Mouse (Mus musculus) 3134 (cell line): ENCODE data around the gene Slc48a1.

Experiments
- DNase-seq: peaks from one replicate; pipeline ENCODE4 v3.0.0-alpha.2; 2011; ENCODE audit warnings: low spot score; ENCODE audit not compliant: insufficient read length; ENCODE audit errors: extremely low read depth

Gene Slc48a1

GRCm38 (mm10) chr15:97799446-97799845, 21.1 kb downstream of the Slc48a1 start:
- DNase-seq, result no peak

GRCm38 (mm10) chr15:97800853-97801252, 22.5 kb downstream of the Slc48a1 start:
- DNase-seq, result no peak

- no peak for DNase-seq
Observed at GRCm38 (mm10) chr15:97801811-97802210, 23.5 kb downstream of the Slc48a1 start.

- DNase-seq, result no peak
Observed at GRCm38 (mm10) chr15:97802575-97802974, 24.3 kb downstream of the Slc48a1 start.

GRCm38 (mm10) chr15:97807867-97808266, 29.5 kb downstream of the Slc48a1 start:
- no peak for DNase-seq

GRCm38 (mm10) chr15:97808532-97808931, 30.2 kb downstream of the Slc48a1 start:
- DNase-seq, result no peak

DNA sequence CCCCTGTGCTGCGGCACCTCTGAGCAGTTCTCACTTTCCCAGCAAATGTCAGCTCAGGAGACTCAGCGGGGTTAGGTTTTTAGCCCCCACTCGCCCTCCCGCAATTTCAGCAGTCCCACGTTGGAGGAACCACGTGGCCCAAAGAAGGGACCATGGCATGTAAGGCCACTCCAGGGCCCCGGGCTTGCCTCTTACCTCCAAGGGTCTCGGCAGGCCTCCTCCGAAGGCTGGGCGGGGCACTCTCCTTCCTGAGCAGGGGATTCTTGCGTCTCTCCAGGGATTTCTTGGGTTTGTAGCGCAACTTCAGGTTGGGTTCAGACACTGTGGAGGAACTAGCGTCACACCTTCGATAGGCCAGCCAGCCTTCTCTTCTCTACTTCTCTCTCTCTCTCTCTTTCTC, 30.9 kb downstream of the Slc48a1 start:
- no peak for DNase-seq

GRCm38 (mm10) chr15:97809942-97810341, 31.6 kb downstream of the Slc48a1 start:
- no peak for DNase-seq

GRCm38 (mm10) chr15:97810399-97810798, 32.1 kb downstream of the Slc48a1 start:
- DNase-seq, result no peak

GRCm38 (mm10) chr15:97811307-97811706, 33.0 kb downstream of the Slc48a1 start:
- DNase-seq, result no peak

DNA sequence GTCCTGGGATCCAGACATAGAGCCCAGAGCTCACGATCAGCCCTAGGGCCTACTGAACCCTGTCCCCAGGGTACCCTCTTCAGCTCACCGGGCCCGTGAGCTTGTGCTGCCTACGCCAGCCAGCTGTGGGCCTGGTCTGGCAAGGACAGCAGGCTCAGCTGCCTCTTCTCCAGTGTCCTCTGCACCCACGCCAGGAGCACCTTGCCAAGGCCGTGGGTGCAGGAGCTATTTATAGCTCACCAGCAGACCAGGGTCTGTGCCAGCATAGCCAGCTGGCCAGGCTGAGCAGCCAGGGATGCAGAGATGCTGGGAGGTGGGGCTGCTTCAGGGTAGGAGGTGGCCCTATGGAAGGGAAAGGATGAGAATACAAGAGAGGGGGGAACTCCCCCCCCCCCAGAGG, 33.8 kb downstream of the Slc48a1 start:
- DNase-seq, result peak; percentile 85

DNA sequence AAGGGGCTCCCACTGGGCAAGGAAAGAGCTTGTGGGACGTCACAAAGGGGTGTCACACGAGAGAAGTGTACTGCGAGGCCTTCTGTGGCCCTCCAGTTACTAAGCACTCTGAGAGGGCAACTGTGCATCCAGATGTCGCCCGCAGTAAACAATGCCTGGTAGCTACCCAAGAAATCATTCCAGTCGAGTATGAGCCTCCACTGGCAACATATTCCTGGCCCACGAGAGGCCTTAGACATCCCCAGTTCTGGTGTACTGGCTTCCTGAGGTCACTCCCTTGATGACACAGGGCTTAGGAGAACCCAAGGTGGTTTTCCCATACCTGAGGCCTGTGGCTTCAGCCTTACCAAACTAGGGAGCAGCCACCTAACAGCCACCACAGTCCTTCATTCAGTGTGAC, 34.6 kb downstream of the Slc48a1 start:
- DNase-seq, result no peak

GRCm38 (mm10) chr15:97813452-97814204, 35.3 kb downstream of the Slc48a1 start:
- peak; percentile 73 for DNase-seq

DNA sequence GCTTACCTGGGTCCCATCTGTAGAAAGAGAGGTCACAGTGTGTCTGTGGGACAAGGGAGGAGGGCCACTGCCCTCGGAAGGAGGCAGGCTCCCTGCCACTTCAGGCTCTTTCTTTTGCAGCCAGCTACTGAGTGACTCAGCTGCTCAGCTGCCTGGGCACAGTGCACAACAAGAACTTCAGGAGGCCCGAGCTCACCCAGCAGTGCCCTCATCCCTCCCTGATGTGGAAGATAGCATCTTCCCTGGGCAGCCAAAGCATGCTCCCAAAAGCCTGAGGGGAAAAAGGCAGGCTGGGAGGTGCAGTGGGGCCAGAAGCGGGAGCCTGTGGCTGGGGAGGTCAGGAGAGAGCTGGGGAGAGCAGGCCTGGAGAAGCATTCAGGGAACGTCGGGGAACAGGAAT, 36.4 kb downstream of the Slc48a1 start:
- peak; percentile 79 for DNase-seq

DNA sequence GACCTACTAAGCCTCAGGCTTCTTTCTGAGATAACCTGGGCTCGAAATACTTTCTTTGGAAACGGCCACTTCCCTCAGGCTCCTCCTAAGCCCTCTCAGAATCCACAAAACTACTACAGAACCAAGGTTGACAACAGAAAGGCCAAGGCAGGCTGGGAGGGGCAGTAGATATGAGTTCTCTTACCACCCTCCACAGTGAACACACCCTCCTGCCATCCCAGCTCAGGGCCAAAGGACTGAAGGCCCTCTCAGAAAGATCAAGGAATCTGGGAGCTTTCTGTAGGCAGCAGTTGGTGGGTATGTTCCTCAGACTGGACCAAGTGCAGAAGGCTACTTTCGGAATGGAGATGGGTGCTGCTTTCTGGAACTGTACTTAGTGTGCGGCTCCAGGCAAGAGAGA, 36.9 kb downstream of the Slc48a1 start:
- no peak for DNase-seq

DNA sequence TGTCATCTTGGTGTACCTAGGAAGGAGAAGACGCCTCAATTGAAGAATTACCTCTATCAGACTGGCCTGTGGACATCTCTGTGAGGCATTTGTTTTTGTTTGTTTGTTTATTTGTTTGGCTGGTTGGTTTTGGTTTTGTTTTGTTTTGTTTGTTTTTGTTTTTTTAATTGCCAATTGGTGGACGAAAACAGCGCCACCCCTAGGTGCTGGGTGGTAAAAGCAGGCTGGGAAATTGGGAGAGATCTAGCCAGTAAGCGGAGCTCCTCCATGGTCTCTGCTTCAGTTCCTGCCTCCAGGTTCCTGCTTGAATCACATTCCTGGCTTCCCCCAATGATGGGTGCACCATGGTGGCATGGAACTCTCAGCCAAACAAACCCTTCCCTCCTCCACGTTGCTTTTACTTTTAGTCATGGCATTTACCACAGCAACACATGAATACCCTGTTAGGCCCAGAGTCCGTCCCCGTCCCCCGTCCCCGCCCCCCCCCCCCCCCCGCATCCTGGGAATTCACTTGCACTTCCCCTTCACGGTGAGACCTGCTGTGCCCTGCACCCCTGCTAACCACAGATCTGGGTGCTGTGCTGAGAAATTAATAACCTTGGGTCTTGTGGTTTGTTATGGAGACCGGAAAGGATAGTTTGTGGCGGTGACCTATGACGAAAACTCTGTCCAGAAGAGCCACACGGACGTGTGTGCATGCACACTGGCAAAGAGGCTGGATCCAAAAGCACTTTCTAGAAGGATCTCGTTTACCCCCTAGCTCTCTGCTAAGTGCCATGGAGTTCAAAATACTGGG, 38.1 kb downstream of the Slc48a1 start:
- no peak for DNase-seq

DNA sequence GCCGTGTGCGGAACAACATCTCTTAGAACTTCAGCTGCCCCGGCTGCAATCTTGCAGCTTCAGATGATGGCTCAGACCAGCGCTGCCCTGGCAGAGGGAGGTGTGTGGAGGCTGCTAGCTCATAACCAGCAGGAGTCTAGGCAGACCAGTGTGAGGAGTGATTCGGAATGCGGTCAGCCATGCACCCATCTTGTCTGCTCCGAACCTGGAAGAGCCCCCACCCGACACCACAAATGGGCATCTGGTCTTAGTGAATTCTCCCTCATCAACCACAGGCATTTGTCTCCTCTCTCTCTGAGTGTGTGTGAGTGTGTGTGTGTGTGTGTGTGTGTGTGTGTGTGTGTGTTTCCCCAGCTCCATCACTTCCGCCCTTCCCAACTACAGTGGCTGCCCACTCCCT, 41.6 kb downstream of the Slc48a1 start:
- DNase-seq, result no peak

GRCm38 (mm10) chr15:97821321-97821982, 43.1 kb downstream of the Slc48a1 start:
- DNase-seq, result peak; percentile 73

- no peak for DNase-seq
Observed at GRCm38 (mm10) chr15:97821983-97822363, 43.7 kb downstream of the Slc48a1 start.

DNA sequence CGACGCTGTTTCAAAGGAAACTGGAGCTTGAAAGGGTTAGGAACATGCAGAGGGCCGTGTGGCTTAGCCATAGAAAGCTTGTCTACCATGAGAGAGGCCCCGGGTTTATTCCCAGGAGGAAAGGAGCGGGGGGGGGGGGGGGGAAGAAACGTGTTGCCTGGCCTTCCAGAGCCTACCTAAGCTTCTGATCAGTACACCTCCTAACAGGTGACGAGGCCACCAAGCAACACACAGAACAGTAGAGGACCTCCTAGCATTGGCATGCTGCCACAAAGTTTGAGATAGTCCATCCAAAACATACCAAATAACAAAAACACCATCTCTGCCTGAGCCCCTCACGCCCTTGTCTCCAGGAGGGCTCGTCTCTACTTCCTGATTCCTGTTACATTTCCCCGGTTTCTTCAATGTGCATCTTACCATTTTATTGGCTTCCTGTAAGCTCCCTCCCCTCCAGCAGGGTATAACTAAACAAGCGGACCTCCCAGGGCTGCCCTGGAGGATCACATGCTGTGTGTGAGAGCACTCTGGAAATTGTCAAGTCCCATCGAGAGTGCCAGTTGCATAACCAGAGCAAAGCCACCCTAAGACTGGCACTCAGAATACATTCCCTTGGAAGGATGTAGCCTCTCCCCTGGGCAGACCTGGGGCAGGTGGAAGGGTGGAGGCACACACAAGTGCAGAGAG, 44.4 kb downstream of the Slc48a1 start:
- no peak for DNase-seq

- no peak for DNase-seq
Observed at GRCm38 (mm10) chr15:97823479-97823878, 45.2 kb downstream of the Slc48a1 start.
